In genomic region chr11:36106639-36107038, GRCm38 (mm10) we compare ENCODE assay signal across 9 mouse cellular contexts.
A peak's percentile ranks its signal among the peaks of the same experiment; 100 is the strongest.
DNase-seq lines count a peak whose midpoint lies in the region; ATAC-seq lines count a peak whose summit lies in the region.
"Had no signal": no experiment of that assay in that cellular context is flagged by ENCODE, and none has a peak within 500 bp of the region (broad histone marks: within the 10 kb centered on the region; RNA-seq: fewer than 3 reads in every experiment).

No protein-coding gene starts in this region.

- ATAC-seq in embryonic facial prominence, embryonic 13.5 days (ENCODE audit: insufficient number of reproducible peaks, insufficient read depth, low FRiP score, low TSS enrichment, low read depth), result 0 out of 2 replicates have a peak, but pooled peaks have one; percentile 37
- ATAC-seq in liver, embryonic 11.5 days (replicated peaks; ENCODE audit: low FRiP score), result no peak

- H3K9me3 ChIP-seq in embryonic facial prominence, embryonic 13.5 days, result no peaks in the 10 kb centered on the region
- H3K9me3 ChIP-seq in liver, embryonic 11.5 days (ENCODE audit: control insufficient read depth, low read length), result no peaks in the 10 kb centered on the region
- H3K9me3 ChIP-seq: lung, embryonic 15.5 days had no signal

- 35% methylated on average over 10 of the region's 10 CpGs for WGBS in embryonic facial prominence, embryonic 13.5 days
- 46% methylated on average over 10 of the region's 10 CpGs for WGBS in liver, embryonic 11.5 days

- no peak overlapping the region for H3K4me2 ChIP-seq in embryonic facial prominence, embryonic 13.5 days
- H3K4me2 ChIP-seq in liver, embryonic 11.5 days, result no peak overlapping the region
- H3K4me2 ChIP-seq: lung, embryonic 15.5 days had no signal

- no peak overlapping the region for H3K27ac ChIP-seq in embryonic facial prominence, embryonic 13.5 days
- no peak overlapping the region for H3K27ac ChIP-seq in liver, embryonic 11.5 days (ENCODE audit: low read depth, low read length)
- H3K27ac ChIP-seq: lung, embryonic 15.5 days had no signal

- peak; percentile 33 to 49 for DNase-seq in left cerebral cortex, adult 9 months (ENCODE audit: low spot score in 2 of 2)
- no peak for DNase-seq in left cerebral cortex, adult 18-20 months (ENCODE audit: low spot score in 2 of 2)
- DNase-seq in left cerebral cortex, postnatal 25 days (ENCODE audit: low spot score in 2 of 2), result peak; percentile 32 to 38
- peak; percentile 97 for DNase-seq in retina, postnatal 1 day
- no peak for DNase-seq in liver, embryonic 11.5 days (ENCODE audit: low spot score)
- DNase-seq in kidney, postnatal 10 days, result no peak
- DNase-seq in cerebellum, adult 9-10 months, result no peak

- intact Hi-C loops in left cerebral cortex, postnatal 25 days (cut with DNase I), result no loop called here

- no peaks in the 10 kb centered on the region for H3K36me3 ChIP-seq in embryonic facial prominence, embryonic 13.5 days
- H3K36me3 ChIP-seq in liver, embryonic 11.5 days (ENCODE audit: control insufficient read depth, insufficient read depth, low read length), result no peaks in the 10 kb centered on the region
- H3K36me3 ChIP-seq: lung, embryonic 15.5 days had no signal

- no peak overlapping the region for H3K4me3 ChIP-seq in embryonic facial prominence, embryonic 13.5 days
- no peak overlapping the region for H3K4me3 ChIP-seq in liver, embryonic 11.5 days (ENCODE audit: low read depth, low read length)
- H3K4me3 ChIP-seq: lung, embryonic 15.5 days had no signal

- H3K27me3 ChIP-seq in embryonic facial prominence, embryonic 13.5 days, result no peaks in the 10 kb centered on the region
- H3K27me3 ChIP-seq in liver, embryonic 11.5 days (replicated peaks; ENCODE audit: control insufficient read depth, insufficient read depth, low read length), result no peaks in the 10 kb centered on the region
- H3K27me3 ChIP-seq: lung, embryonic 15.5 days had no signal

- H3K4me1 ChIP-seq in embryonic facial prominence, embryonic 13.5 days, result 0 out of 2 replicates have a peak, but pooled peaks cover 11% of the 10 kb centered on the region
- no peaks in the 10 kb centered on the region for H3K4me1 ChIP-seq in liver, embryonic 11.5 days (replicated peaks; ENCODE audit: control insufficient read depth, insufficient read depth, low read length)
- H3K4me1 ChIP-seq: lung, embryonic 15.5 days had no signal

- no peak overlapping the region for H3K9ac ChIP-seq in embryonic facial prominence, embryonic 13.5 days
- no peak overlapping the region for H3K9ac ChIP-seq in liver, embryonic 11.5 days (ENCODE audit: low read depth, low read length)
- H3K9ac ChIP-seq: lung, embryonic 15.5 days had no signal

Comparison
In these comparisons a context has a peak if more than half of its experiments do, and no peak if none do; other contexts are left out.
1. DNase-seq: peak in left cerebral cortex, adult 9 months (2 of 2), left cerebral cortex, postnatal 25 days (2 of 2) and retina, postnatal 1 day (single experiment); none in left cerebral cortex, adult 18-20 months (0 of 2), liver, embryonic 11.5 days (single experiment), kidney, postnatal 10 days (single experiment) and cerebellum, adult 9-10 months (single experiment).